Mouse (Mus musculus) bone marrow macrophage, adult 2 months (primary cell): ENCODE results near the gene Fbxo36.

ENCODE experiments used
- CTCF ChIP-seq: IDR thresholded peaks from 2 replicates; pipeline ENCODE4 v1.5.1; 2012; ENCODE audit warnings: low read depth, mild to moderate bottlenecking, low read length, moderate library complexity
- POLR2A ChIP-seq: IDR thresholded peaks from 2 replicates; pipeline ENCODE4 v1.6.1; 2012; ENCODE audit warnings: mild to moderate bottlenecking, low read depth, low read length, borderline replicate concordance

GRCm38 (mm10) chr1:84841061-84841460 is 1.4 kb downstream of the Fbxo36 start:
- TF ChIP-seq CTCF, result no peak
- no peak for TF ChIP-seq POLR2A
